In genomic region chr2:35884296-35884695, GRCm38 (mm10) we compare ENCODE assay signal across 20 mouse cellular contexts.
A peak's percentile ranks its signal among the peaks of the same experiment; 100 is the strongest.
DNase-seq lines count a peak whose midpoint lies in the region; ATAC-seq and TF ChIP-seq lines count a peak whose summit lies in the region.
"Had no signal": no experiment of that assay in that cellular context is flagged by ENCODE, and none has a peak within 500 bp of the region (broad histone marks: within the 10 kb centered on the region; RNA-seq: fewer than 3 reads in every experiment).

No protein-coding gene starts in this region.

- intact Hi-C loops in gastrocnemius, adult 2 months (cut with DNase I): no loop called here

- H3K4me2 ChIP-seq in kidney, embryonic 14.5 days (replicated peaks; ENCODE audit: low read depth, low read length): no peak overlapping the region
- H3K4me2 ChIP-seq in liver, embryonic 11.5 days: no peak overlapping the region
- H3K4me2 ChIP-seq: heart, embryonic 13.5 days; midbrain, embryonic 15.5 days; neural tube, embryonic 12.5 days had no signal

- H3K4me3 ChIP-seq in kidney, embryonic 14.5 days (ENCODE audit: low read length): no peak overlapping the region
- H3K4me3 ChIP-seq in gastrocnemius, adult 2 months: no peak overlapping the region
- no peak overlapping the region for H3K4me3 ChIP-seq in thymus, adult 2 months (ENCODE audit: control insufficient read depth, insufficient read depth, low read length)
- H3K4me3 ChIP-seq in liver, embryonic 11.5 days (ENCODE audit: low read depth, low read length): no peak overlapping the region
- H3K4me3 ChIP-seq: heart, embryonic 13.5 days; hindbrain, embryonic 10.5 days; layer of hippocampus, adult 2 months; midbrain, embryonic 15.5 days; neural tube, embryonic 12.5 days had no signal

- no peak overlapping the region for H3K27ac ChIP-seq in kidney, embryonic 14.5 days (ENCODE audit: low read depth, low read length)
- H3K27ac ChIP-seq in gastrocnemius, adult 2 months: no peak overlapping the region
- no peak overlapping the region for H3K27ac ChIP-seq in thymus, adult 2 months (ENCODE audit: control insufficient read depth, insufficient read depth, low read length)
- no peak overlapping the region for H3K27ac ChIP-seq in liver, embryonic 11.5 days (ENCODE audit: low read depth, low read length)
- H3K27ac ChIP-seq: heart, embryonic 13.5 days; hindbrain, embryonic 10.5 days; layer of hippocampus, adult 2 months; macrophage; midbrain, embryonic 15.5 days; neural tube, embryonic 12.5 days had no signal

- no peak for TF ChIP-seq POLR2A in thymus, adult 2 months (IDR thresholded peaks at IDR 0.05; ENCODE audit: control insufficient read depth, extremely low read depth, insufficient read depth, low read length, poor library complexity)

- H3K9ac ChIP-seq in kidney, embryonic 14.5 days (ENCODE audit: low read depth, low read length): no peak overlapping the region
- no peak overlapping the region for H3K9ac ChIP-seq in liver, embryonic 11.5 days (ENCODE audit: low read depth, low read length)
- H3K9ac ChIP-seq: heart, embryonic 13.5 days; midbrain, embryonic 15.5 days; neural tube, embryonic 12.5 days had no signal

- no peaks in the 10 kb centered on the region for H3K36me3 ChIP-seq in kidney, embryonic 14.5 days (ENCODE audit: control insufficient read depth, insufficient read depth, low read length)
- H3K36me3 ChIP-seq in thymus, adult 2 months (ENCODE audit: control insufficient read depth, insufficient read depth, low read length): no peaks in the 10 kb centered on the region
- no peaks in the 10 kb centered on the region for H3K36me3 ChIP-seq in liver, embryonic 11.5 days (ENCODE audit: control insufficient read depth, insufficient read depth, low read length)
- H3K36me3 ChIP-seq: heart, embryonic 13.5 days; hindbrain, embryonic 10.5 days; midbrain, embryonic 15.5 days; neural tube, embryonic 12.5 days had no signal

- 27% methylated on average over 7 of the region's 7 CpGs for WGBS in kidney, embryonic 14.5 days
- 45% methylated on average over 7 of the region's 7 CpGs for WGBS in thymus, adult 2 months
- WGBS in liver, embryonic 11.5 days: 30% methylated on average over 7 of the region's 7 CpGs

- H3K4me1 ChIP-seq in kidney, embryonic 14.5 days (ENCODE audit: control insufficient read depth, insufficient read depth, low read length): no peaks in the 10 kb centered on the region
- H3K4me1 ChIP-seq in thymus, adult 2 months (replicated peaks; ENCODE audit: control insufficient read depth, insufficient read depth, low read length): peaks cover 18% of the 10 kb centered on the region
- H3K4me1 ChIP-seq in liver, embryonic 11.5 days (replicated peaks; ENCODE audit: control insufficient read depth, insufficient read depth, low read length): no peaks in the 10 kb centered on the region

- H3K9me3 ChIP-seq in kidney, embryonic 14.5 days (ENCODE audit: control insufficient read depth, low read length): no peaks in the 10 kb centered on the region
- no peaks in the 10 kb centered on the region for H3K9me3 ChIP-seq in liver, embryonic 11.5 days (ENCODE audit: control insufficient read depth, low read length)
- H3K9me3 ChIP-seq: heart, embryonic 13.5 days; hindbrain, embryonic 10.5 days; midbrain, embryonic 15.5 days; neural tube, embryonic 12.5 days had no signal

- ATAC-seq in kidney, embryonic 14.5 days (ENCODE audit: low FRiP score, low TSS enrichment): no peak
- no peak for ATAC-seq in liver, embryonic 11.5 days (replicated peaks; ENCODE audit: low FRiP score)
- ATAC-seq: CD4-positive, CD25-positive, alpha-beta regulatory T cell, adult 4 months; forebrain, embryonic 16.5 days; inflammation-experienced regulatory T-cells, adult 6 months; midbrain, embryonic 15.5 days had no signal

- no peaks in the 10 kb centered on the region for H3K27me3 ChIP-seq in kidney, embryonic 14.5 days (ENCODE audit: control insufficient read depth, insufficient read depth, low read length)
- no peaks in the 10 kb centered on the region for H3K27me3 ChIP-seq in thymus, adult 2 months (ENCODE audit: control insufficient read depth, insufficient read depth, low read length)
- H3K27me3 ChIP-seq in liver, embryonic 11.5 days (replicated peaks; ENCODE audit: control insufficient read depth, insufficient read depth, low read length): 0 out of 2 replicates have a peak, but pooled peaks cover 13% of the 10 kb centered on the region
- H3K27me3 ChIP-seq: midbrain, embryonic 15.5 days; neural tube, embryonic 12.5 days had no signal

- TF ChIP-seq CTCF in gastrocnemius, adult 2 months (IDR thresholded peaks at IDR 0.05): no peak
- no peak for TF ChIP-seq CTCF in thymus, adult 2 months (IDR thresholded peaks at IDR 0.05; ENCODE audit: borderline replicate concordance, control insufficient read depth, extremely low read depth, insufficient read depth, low read length, poor library complexity)

- peak; percentile 26 for DNase-seq in kidney, adult 18-20 months
- peak; percentile 61 for DNase-seq in gastrocnemius, adult 2 months
- peak; percentile 24 to 63 for DNase-seq in kidney, postnatal 25 days
- peak; percentile 36 to 65 for DNase-seq in lung, postnatal 4 days
- no peak for DNase-seq in thymus, adult 2 months
- no peak for DNase-seq in liver, embryonic 11.5 days (ENCODE audit: low spot score)
- DNase-seq in ovary, postnatal 10 days (ENCODE audit: low spot score): no peak
- DNase-seq: adrenal gland, postnatal 10 days; cerebellum, adult 8-10 months; right cerebral cortex, postnatal 4 days had no signal

Comparison
In these comparisons a context has a peak if more than half of its experiments do, and no peak if none do; other contexts are left out.
1. DNase-seq: peak in kidney, adult 18-20 months (single experiment), gastrocnemius, adult 2 months (single experiment), kidney, postnatal 25 days (2 of 2) and lung, postnatal 4 days (2 of 2); none in thymus, adult 2 months (single experiment), liver, embryonic 11.5 days (single experiment) and ovary, postnatal 10 days (single experiment).